Mouse (Mus musculus) frontal cortex, adult (tissue): ENCODE results near the gene Pappa.
A peak's percentile ranks its signal among the peaks of the same experiment; 100 is the strongest.

Experiments
- ATAC-seq: cut with Nextera tagmentation; 2 replicates; pipeline ENCODE4 v1.9.2; 2017; ENCODE audit warnings: mild to moderate bottlenecking, moderate library complexity, mixed read lengths; ENCODE audit not compliant: low TSS enrichment

Gene Pappa

GRCm38 (mm10) chr4:65166288-65166835 is 42.4 kb downstream of the Pappa start:
- no peak for ATAC-seq

- ATAC-seq, result no peak
Measured at GRCm38 (mm10) chr4:65174505-65174904, 50.5 kb downstream of the Pappa start.

- no peak for ATAC-seq
Measured at GRCm38 (mm10) chr4:65178146-65178545, 54.2 kb downstream of the Pappa start.

GRCm38 (mm10) chr4:65187236-65187635 is 63.3 kb downstream of the Pappa start:
- ATAC-seq, result no peak

GRCm38 (mm10) chr4:65187716-65188115 is 63.7 kb downstream of the Pappa start:
- no peak for ATAC-seq

GRCm38 (mm10) chr4:65188921-65189485 is 65.0 kb downstream of the Pappa start:
- no peak for ATAC-seq

- ATAC-seq, result no peak
Measured at GRCm38 (mm10) chr4:65192810-65193209, 68.8 kb downstream of the Pappa start.

- peak; percentile 64 for ATAC-seq
Measured at GRCm38 (mm10) chr4:65195971-65196370, 72.0 kb downstream of the Pappa start.

- no peak for ATAC-seq
Measured at GRCm38 (mm10) chr4:65203666-65204065, 79.7 kb downstream of the Pappa start.

- ATAC-seq, result no peak
Measured at GRCm38 (mm10) chr4:65205446-65205845, 81.5 kb downstream of the Pappa start.

GRCm38 (mm10) chr4:65209369-65210015 is 85.5 kb downstream of the Pappa start:
- no peak for ATAC-seq

- ATAC-seq, result no peak
Measured at GRCm38 (mm10) chr4:65216682-65217081, 92.7 kb downstream of the Pappa start.

- no peak for ATAC-seq
Measured at GRCm38 (mm10) chr4:65217651-65218364, 93.8 kb downstream of the Pappa start.

- no peak for ATAC-seq
Measured at GRCm38 (mm10) chr4:65223901-65224300, 99.9 kb downstream of the Pappa start.

GRCm38 (mm10) chr4:65238540-65238998 is 114.6 kb downstream of the Pappa start:
- ATAC-seq, result no peak

- ATAC-seq, result no peak
Measured at GRCm38 (mm10) chr4:65242434-65242931, 118.5 kb downstream of the Pappa start.

GRCm38 (mm10) chr4:65243245-65243644 is 119.3 kb downstream of the Pappa start:
- no peak for ATAC-seq

GRCm38 (mm10) chr4:65245015-65245414 is 121.0 kb downstream of the Pappa start:
- ATAC-seq, result no peak

- no peak for ATAC-seq
Measured at GRCm38 (mm10) chr4:65245440-65245839, 121.5 kb downstream of the Pappa start.

GRCm38 (mm10) chr4:65252193-65252592 is 128.2 kb downstream of the Pappa start:
- ATAC-seq, result no peak

GRCm38 (mm10) chr4:65254073-65254472 is 130.1 kb downstream of the Pappa start:
- ATAC-seq, result no peak

GRCm38 (mm10) chr4:65267066-65267465 is 143.1 kb downstream of the Pappa start:
- ATAC-seq, result no peak

GRCm38 (mm10) chr4:65269996-65270395 is 146.0 kb downstream of the Pappa start:
- ATAC-seq, result no peak
